In the genomic region with DNA sequence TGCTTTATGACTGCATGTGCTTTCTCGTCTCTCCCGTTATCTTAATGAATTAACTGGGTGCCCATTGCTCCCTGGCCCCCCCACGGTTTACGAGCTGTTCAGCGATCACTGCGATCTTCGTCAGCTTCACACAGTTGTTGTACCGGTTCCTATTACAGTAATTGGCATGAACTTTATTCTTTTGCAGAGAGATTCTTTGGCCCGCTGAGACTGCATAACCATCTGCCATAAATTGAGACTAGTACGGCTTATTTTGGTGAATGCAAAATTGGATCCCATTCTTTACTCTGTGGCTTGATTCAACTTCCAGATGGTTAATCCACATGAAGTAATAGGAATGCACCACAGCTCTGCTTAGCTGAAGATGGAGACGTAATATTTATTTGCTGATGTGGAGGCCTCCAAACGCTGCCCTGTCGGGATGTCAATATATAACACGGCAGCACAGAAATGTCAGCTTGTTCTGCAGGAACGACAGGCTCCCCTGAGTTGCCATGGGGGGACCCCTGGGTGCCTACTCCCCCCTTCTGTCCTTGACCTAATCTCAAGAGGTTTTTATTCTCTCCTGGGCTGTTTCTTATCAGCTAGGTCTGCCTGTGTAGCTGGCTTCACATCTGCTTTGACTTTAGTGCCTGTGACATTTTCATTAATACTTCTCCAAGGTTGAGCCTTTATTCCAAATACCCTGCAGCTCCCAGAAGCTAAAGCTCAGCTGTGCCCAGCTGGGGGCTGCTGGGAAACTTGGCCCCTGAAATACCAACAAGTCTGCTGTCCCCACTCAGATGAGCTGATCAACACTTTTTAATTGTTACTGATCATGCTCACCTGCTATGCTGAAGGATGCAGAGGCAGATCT, we compare ENCODE assay signal across 10 mouse cellular contexts. TPM values are rescaled to one million over a fixed set of nuclear protein-coding genes. Genes with fewer than 3 reads are reported as not detected.
DNase-seq lines count a peak whose midpoint lies in the region; ATAC-seq lines count a peak whose summit lies in the region.
"Had no signal": no experiment of that assay in that cellular context is flagged by ENCODE, and none has a peak within 500 bp of the region (broad histone marks: within the 10 kb centered on the region; RNA-seq: fewer than 3 reads in every experiment).

No protein-coding gene starts in this region.

- 0 out of 2 replicates have a peak overlapping the region, but pooled peaks have one; percentile 14 for H3K4me3 ChIP-seq in heart, embryonic 15.5 days
- 0 out of 2 replicates have a peak overlapping the region, but pooled peaks have one; percentile 10 for H3K4me3 ChIP-seq in embryonic facial prominence, embryonic 14.5 days (ENCODE audit: low read depth, low read length)
- peak overlapping the region; percentile 17 for H3K4me3 ChIP-seq in midbrain, embryonic 12.5 days
- H3K4me3 ChIP-seq: liver, embryonic 15.5 days had no signal

- H3K4me2 ChIP-seq in heart, embryonic 15.5 days: peak overlapping the region; percentile 56
- H3K4me2 ChIP-seq in embryonic facial prominence, embryonic 14.5 days (ENCODE audit: low read depth, low read length): peak overlapping the region; percentile 49
- peak overlapping the region; percentile 51 for H3K4me2 ChIP-seq in midbrain, embryonic 12.5 days (replicated peaks)
- H3K4me2 ChIP-seq: liver, embryonic 15.5 days had no signal

- WGBS in heart, embryonic 15.5 days: 18% methylated on average over 15 of the region's 15 CpGs
- WGBS in embryonic facial prominence, embryonic 14.5 days: 4% methylated on average over 15 of the region's 15 CpGs
- WGBS in midbrain, embryonic 12.5 days: 11% methylated on average over 15 of the region's 15 CpGs

- no peaks in the 10 kb centered on the region for H3K9me3 ChIP-seq in heart, embryonic 15.5 days (replicated peaks)
- no peaks in the 10 kb centered on the region for H3K9me3 ChIP-seq in embryonic facial prominence, embryonic 14.5 days (ENCODE audit: control insufficient read depth, low read length)
- H3K9me3 ChIP-seq in midbrain, embryonic 12.5 days: no peaks in the 10 kb centered on the region
- H3K9me3 ChIP-seq: liver, embryonic 15.5 days had no signal

- 0 out of 2 replicates have a peak overlapping the region, but pooled peaks have one; percentile 12 for H3K27ac ChIP-seq in heart, embryonic 15.5 days
- H3K27ac ChIP-seq in embryonic facial prominence, embryonic 14.5 days (replicated peaks; ENCODE audit: low read depth, low read length): peak overlapping the region; percentile 83
- H3K27ac ChIP-seq in midbrain, embryonic 12.5 days (replicated peaks): peak overlapping the region; percentile 82
- H3K27ac ChIP-seq: liver, embryonic 15.5 days had no signal

- no peaks in the 10 kb centered on the region for H3K36me3 ChIP-seq in heart, embryonic 15.5 days
- peaks cover 3% of the 10 kb centered on the region; the same call in 1 of the 2 replicates for H3K36me3 ChIP-seq in embryonic facial prominence, embryonic 14.5 days (ENCODE audit: control insufficient read depth, insufficient read depth, low read length)
- 0 out of 2 replicates have a peak, but pooled peaks cover 3% of the 10 kb centered on the region for H3K36me3 ChIP-seq in midbrain, embryonic 12.5 days
- H3K36me3 ChIP-seq: liver, embryonic 15.5 days had no signal

- peaks cover 46% of the 10 kb centered on the region for H3K4me1 ChIP-seq in heart, embryonic 15.5 days (replicated peaks)
- peaks cover 62% of the 10 kb centered on the region for H3K4me1 ChIP-seq in embryonic facial prominence, embryonic 14.5 days (ENCODE audit: control insufficient read depth, insufficient read depth, low read length)
- peaks cover 48% of the 10 kb centered on the region for H3K4me1 ChIP-seq in midbrain, embryonic 12.5 days
- H3K4me1 ChIP-seq: liver, embryonic 15.5 days had no signal

- 0 out of 2 replicates have a peak overlapping the region, but pooled peaks have one; percentile 14 for H3K9ac ChIP-seq in heart, embryonic 15.5 days
- H3K9ac ChIP-seq in embryonic facial prominence, embryonic 14.5 days (ENCODE audit: low read depth, low read length): peak overlapping the region; percentile 26
- H3K9ac ChIP-seq in midbrain, embryonic 12.5 days (replicated peaks): 0 out of 2 replicates have a peak overlapping the region, but pooled peaks have one; percentile 3
- H3K9ac ChIP-seq: liver, embryonic 15.5 days had no signal

- no peak for DNase-seq in heart, adult 18-20 months
- DNase-seq in embryonic facial prominence, embryonic 14.5 days (ENCODE audit: low spot score): peak; percentile 91
- DNase-seq in hindlimb bud, embryonic 11.5 days (ENCODE audit: extremely low spot score, low read depth, low spot score): peak; percentile 31
- no peak for DNase-seq in T-cell, adult 2 months (ENCODE audit: low spot score)
- no peak for DNase-seq in right cerebral cortex, postnatal 4 days
- DNase-seq in testis, postnatal 10 days (ENCODE audit: low spot score): no peak

- H3K27me3 ChIP-seq in heart, embryonic 15.5 days: peaks cover 26% of the 10 kb centered on the region
- H3K27me3 ChIP-seq in embryonic facial prominence, embryonic 14.5 days (replicated peaks; ENCODE audit: control insufficient read depth, insufficient read depth, low read length): no peaks in the 10 kb centered on the region
- H3K27me3 ChIP-seq in midbrain, embryonic 12.5 days: peaks cover 15% of the 10 kb centered on the region

- no peak for ATAC-seq in heart, embryonic 15.5 days (replicated peaks; ENCODE audit: insufficient number of reproducible peaks, insufficient read depth, low FRiP score, low read depth)
- ATAC-seq in embryonic facial prominence, embryonic 14.5 days (ENCODE audit: low read depth): peak; percentile 26
- no peak for ATAC-seq in midbrain, embryonic 12.5 days (ENCODE audit: low FRiP score, low read depth)

RNA-seq across cellular contexts. Expression of a gene that starts 22.7 kb away (rescaled TPM):
- polyA plus RNA-seq in heart, embryonic 15.5 days (2015; fragmentation: Nextera tagmentation; extraction: Ambion mirVana): 6.4 and 7.7 TPM in 2 replicates
- total RNA-seq in heart, adult 18-20 months (2021): 10 to 100 TPM; 16.0 to 16.6 TPM
- 29.1 and 33.3 TPM in 2 replicates for polyA plus RNA-seq in embryonic facial prominence, embryonic 14.5 days (2014; fragmentation: Nextera tagmentation; extraction: Ambion mirVana)
- 55.9 and 61.8 TPM in 2 replicates for polyA plus RNA-seq in midbrain, embryonic 12.5 days (2016; fragmentation: Nextera tagmentation; extraction: Ambion mirVana)
- polyA plus RNA-seq: G1E had no signal

Comparison
In these comparisons a context has a peak if more than half of its experiments do, and no peak if none do; other contexts are left out.
1. H3K27ac ChIP-seq: peak in every context shown above with its lines; median percentile 83 in embryonic facial prominence, embryonic 14.5 days; 82 in midbrain, embryonic 12.5 days; 12 in heart, embryonic 15.5 days.
2. DNase-seq: peak in embryonic facial prominence, embryonic 14.5 days (single experiment) and hindlimb bud, embryonic 11.5 days (single experiment); none in heart, adult 18-20 months (0 of 2), T-cell, adult 2 months (single experiment), right cerebral cortex, postnatal 4 days (single experiment) and testis, postnatal 10 days (single experiment).
3. Peak in every context shown above with its lines, with median percentiles within 50 percentile points of each other: H3K4me2 ChIP-seq, H3K4me3 ChIP-seq and H3K9ac ChIP-seq.